Mouse (Mus musculus): Measurements from ENCODE around the gene Vmp1. TPM values are rescaled to one million over a fixed set of nuclear protein-coding genes. Genes with fewer than 3 reads are reported as not detected.

Gene Vmp1
- polyA plus RNA-seq, 1 experiment from 2014 or later, result 89.4 TPM

DNA sequence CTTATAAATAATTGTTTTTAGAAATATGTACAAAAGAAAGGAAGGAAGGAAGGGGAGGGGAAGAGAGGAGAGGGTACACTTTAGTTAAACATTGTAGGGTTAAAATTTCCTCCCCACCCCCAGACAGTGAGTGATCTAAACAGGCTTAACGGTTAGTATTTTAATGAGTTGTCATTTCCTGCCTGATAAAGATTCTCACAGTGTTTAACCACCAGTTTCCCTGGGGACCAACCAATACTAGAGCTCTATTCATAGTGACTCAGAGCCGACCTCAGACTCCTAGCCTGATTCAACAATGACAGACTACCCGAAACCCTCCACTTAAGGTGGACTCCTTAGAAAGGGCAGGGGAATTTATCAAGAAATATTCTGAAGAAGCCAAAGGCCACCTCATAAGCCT is 90.6 kb downstream of the Vmp1 start:
- no peak overlapping the region for H3K27ac ChIP-seq (ENCODE audit: low read depth, low read length)

DNA sequence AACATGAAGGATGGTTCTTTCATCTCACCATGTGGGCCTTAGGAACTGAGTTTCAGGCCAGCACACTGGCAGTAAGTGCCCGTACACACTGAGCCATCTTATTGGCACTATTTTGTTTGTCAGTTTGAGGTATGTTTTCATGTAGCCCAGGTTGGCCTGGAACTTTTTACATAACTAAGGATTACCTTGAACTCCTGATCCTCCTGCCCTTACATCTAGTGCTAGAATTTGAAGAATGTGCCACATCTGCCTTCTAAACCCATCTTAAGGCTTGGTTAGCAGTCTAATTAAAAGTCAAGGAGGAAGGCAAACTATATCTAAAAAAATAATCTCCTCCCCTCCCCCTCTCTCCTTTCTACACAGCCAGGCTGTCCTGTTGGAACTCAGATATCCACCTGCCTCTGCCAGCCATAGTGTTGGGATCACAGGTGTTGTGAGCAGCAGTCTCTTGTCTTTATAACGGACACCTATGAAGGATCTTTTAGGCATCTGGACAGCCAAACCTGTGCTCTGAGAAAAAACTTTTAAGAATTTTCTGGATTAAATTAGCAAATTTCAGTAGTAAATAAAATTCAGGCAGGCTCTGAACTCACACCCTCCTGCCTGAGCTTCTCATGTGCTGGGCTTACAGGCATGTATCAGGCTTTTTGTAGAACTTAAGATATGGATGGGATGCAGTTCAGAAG is 91.6 kb downstream of the Vmp1 start:
- no peak for DNase-seq (ENCODE audit: low spot score)
- Histone ChIP-seq H3K9me3 (ENCODE audit: control insufficient read depth, low read length) (no peaks in the 10 kb centered on the region), H3K4me2 (ENCODE audit: low read depth, low read length, severe bottlenecking) (no peak overlapping the region), H3K27me3 (ENCODE audit: control insufficient read depth, insufficient read depth, low read length) (no peaks in the 10 kb centered on the region), H3K4me3 (ENCODE audit: low read depth, low read length) (no peak overlapping the region), H3K27ac (ENCODE audit: low read depth, low read length) (no peak overlapping the region), H3K9ac (ENCODE audit: low read length) (no peak overlapping the region), H3K4me1 (replicated peaks; ENCODE audit: control insufficient read depth, insufficient read depth, low read length) (no peaks in the 10 kb centered on the region), H3K36me3 (ENCODE audit: control insufficient read depth, insufficient read depth, low read length) (no peaks in the 10 kb centered on the region)
- 93% methylated on average over 2 of the region's 2 CpGs for WGBS
- ATAC-seq (replicated peaks; ENCODE audit: low FRiP score), result no peak

More for the DNA sequence above, 90.6 kb downstream of the Vmp1 start:
- H3K4me2 ChIP-seq (ENCODE audit: low read depth, low read length, severe bottlenecking), result no peak overlapping the region
- H3K4me3 ChIP-seq (ENCODE audit: low read depth, low read length), result no peak overlapping the region
- H3K4me1 ChIP-seq (replicated peaks; ENCODE audit: control insufficient read depth, insufficient read depth, low read length), result no peaks in the 10 kb centered on the region
- no peaks in the 10 kb centered on the region for H3K36me3 ChIP-seq (ENCODE audit: control insufficient read depth, insufficient read depth, low read length)
- WGBS, result 51% methylated on average over 3 of the region's 3 CpGs
- H3K9me3 ChIP-seq (ENCODE audit: control insufficient read depth, low read length), result no peaks in the 10 kb centered on the region
- H3K9ac ChIP-seq (ENCODE audit: low read length), result no peak overlapping the region
- H3K27me3 ChIP-seq (ENCODE audit: control insufficient read depth, insufficient read depth, low read length), result no peaks in the 10 kb centered on the region
- no peak for DNase-seq (ENCODE audit: low spot score)
- ATAC-seq (replicated peaks; ENCODE audit: low FRiP score), result no peak

GRCm38 (mm10) chr11:86591301-86591845 is 92.3 kb downstream of the Vmp1 start:
- H3K9me3 ChIP-seq (ENCODE audit: control insufficient read depth, low read length), result no peaks in the 10 kb centered on the region
- H3K27me3 ChIP-seq (ENCODE audit: control insufficient read depth, insufficient read depth, low read length), result no peaks in the 10 kb centered on the region
- no peak overlapping the region for H3K9ac ChIP-seq (ENCODE audit: low read length)
- H3K27ac ChIP-seq (ENCODE audit: low read depth, low read length), result no peak overlapping the region
- ATAC-seq (replicated peaks; ENCODE audit: low FRiP score), result no peak
- no peak overlapping the region for H3K4me2 ChIP-seq (ENCODE audit: low read depth, low read length, severe bottlenecking)
- DNase-seq (ENCODE audit: low spot score), result no peak
- no peaks in the 10 kb centered on the region for H3K36me3 ChIP-seq (ENCODE audit: control insufficient read depth, insufficient read depth, low read length)
- H3K4me1 ChIP-seq (replicated peaks; ENCODE audit: control insufficient read depth, insufficient read depth, low read length), result no peaks in the 10 kb centered on the region
- no peak overlapping the region for H3K4me3 ChIP-seq (ENCODE audit: low read depth, low read length)
- 82% methylated on average over 4 of the region's 4 CpGs for WGBS

DNA sequence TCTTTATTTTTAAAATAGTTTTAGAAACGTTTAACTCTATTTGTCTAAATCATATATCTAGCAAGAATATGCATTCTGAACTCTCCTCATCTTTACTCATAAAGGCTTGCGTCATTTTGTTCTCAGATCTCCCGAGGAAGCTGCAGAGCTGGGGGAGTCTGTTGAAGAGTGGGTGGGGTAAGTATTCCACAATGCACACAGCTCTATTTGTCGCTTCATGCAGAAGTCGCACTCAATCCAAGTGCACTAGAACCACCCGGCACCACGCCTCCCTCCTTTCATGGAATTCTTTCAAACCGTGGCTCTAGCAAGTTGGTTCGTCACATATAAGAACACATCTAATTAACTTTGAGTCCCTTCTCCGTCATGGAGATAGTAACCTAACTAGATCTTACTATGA is 93.1 kb downstream of the Vmp1 start:
- Histone ChIP-seq H3K4me1 (replicated peaks; ENCODE audit: control insufficient read depth, insufficient read depth, low read length) (no peaks in the 10 kb centered on the region), H3K9me3 (ENCODE audit: control insufficient read depth, low read length) (no peaks in the 10 kb centered on the region), H3K36me3 (ENCODE audit: control insufficient read depth, insufficient read depth, low read length) (no peaks in the 10 kb centered on the region), H3K9ac (ENCODE audit: low read length) (no peak overlapping the region), H3K4me2 (ENCODE audit: low read depth, low read length, severe bottlenecking) (no peak overlapping the region), H3K27ac (ENCODE audit: low read depth, low read length) (no peak overlapping the region), H3K4me3 (ENCODE audit: low read depth, low read length) (no peak overlapping the region), H3K27me3 (ENCODE audit: control insufficient read depth, insufficient read depth, low read length) (no peaks in the 10 kb centered on the region)
- 91% methylated on average over 10 of the region's 10 CpGs for WGBS
- no peak for ATAC-seq (replicated peaks; ENCODE audit: low FRiP score)
- DNase-seq (ENCODE audit: low spot score), result no peak

- ATAC-seq (replicated peaks; ENCODE audit: low FRiP score) (no peak), DNase-seq (ENCODE audit: low spot score) (no peak)
- no peaks in the 10 kb centered on the region for H3K27me3 ChIP-seq (ENCODE audit: control insufficient read depth, insufficient read depth, low read length)
- no peak overlapping the region for H3K9ac ChIP-seq (ENCODE audit: low read length)
- WGBS, result 91% methylated on average over 4 of the region's 4 CpGs
- no peak overlapping the region for H3K27ac ChIP-seq (ENCODE audit: low read depth, low read length)
- H3K4me2 ChIP-seq (ENCODE audit: low read depth, low read length, severe bottlenecking), result no peak overlapping the region
- no peak overlapping the region for H3K4me3 ChIP-seq (ENCODE audit: low read depth, low read length)
- no peaks in the 10 kb centered on the region for H3K9me3 ChIP-seq (ENCODE audit: control insufficient read depth, low read length)
- no peaks in the 10 kb centered on the region for H3K4me1 ChIP-seq (replicated peaks; ENCODE audit: control insufficient read depth, insufficient read depth, low read length)
- H3K36me3 ChIP-seq (ENCODE audit: control insufficient read depth, insufficient read depth, low read length), result no peaks in the 10 kb centered on the region
Observed at GRCm38 (mm10) chr11:86590066-86590465, 93.6 kb downstream of the Vmp1 start.

GRCm38 (mm10) chr11:86588583-86589298 is 94.9 kb downstream of the Vmp1 start:
- no peaks in the 10 kb centered on the region for H3K27me3 ChIP-seq (ENCODE audit: control insufficient read depth, insufficient read depth, low read length)
- 95% methylated on average over 4 of the region's 4 CpGs for WGBS
- no peaks in the 10 kb centered on the region for H3K4me1 ChIP-seq (replicated peaks; ENCODE audit: control insufficient read depth, insufficient read depth, low read length)
- H3K36me3 ChIP-seq (ENCODE audit: control insufficient read depth, insufficient read depth, low read length), result no peaks in the 10 kb centered on the region
- DNase-seq (ENCODE audit: low spot score) (no peak), ATAC-seq (replicated peaks; ENCODE audit: low FRiP score) (no peak)
- H3K9me3 ChIP-seq (ENCODE audit: control insufficient read depth, low read length), result no peaks in the 10 kb centered on the region
- H3K4me2 ChIP-seq (ENCODE audit: low read depth, low read length, severe bottlenecking), result no peak overlapping the region
- H3K27ac ChIP-seq (ENCODE audit: low read depth, low read length), result no peak overlapping the region
- H3K4me3 ChIP-seq (ENCODE audit: low read depth, low read length), result no peak overlapping the region
- no peak overlapping the region for H3K9ac ChIP-seq (ENCODE audit: low read length)

GRCm38 (mm10) chr11:86587830-86588229 is 95.8 kb downstream of the Vmp1 start:
- Histone ChIP-seq H3K4me2 (ENCODE audit: low read depth, low read length, severe bottlenecking) (no peak overlapping the region), H3K4me1 (replicated peaks; ENCODE audit: control insufficient read depth, insufficient read depth, low read length) (no peaks in the 10 kb centered on the region), H3K9me3 (ENCODE audit: control insufficient read depth, low read length) (no peaks in the 10 kb centered on the region), H3K27ac (ENCODE audit: low read depth, low read length) (no peak overlapping the region), H3K27me3 (ENCODE audit: control insufficient read depth, insufficient read depth, low read length) (no peaks in the 10 kb centered on the region), H3K4me3 (ENCODE audit: low read depth, low read length) (no peak overlapping the region), H3K36me3 (ENCODE audit: control insufficient read depth, insufficient read depth, low read length) (no peaks in the 10 kb centered on the region), H3K9ac (ENCODE audit: low read length) (no peak overlapping the region)
- DNase-seq (ENCODE audit: low spot score) (no peak), ATAC-seq (replicated peaks; ENCODE audit: low FRiP score) (no peak)
- WGBS, result 42% methylated on average over 7 of the region's 7 CpGs

GRCm38 (mm10) chr11:86586868-86587792 is 96.5 kb downstream of the Vmp1 start:
- no peak overlapping the region for H3K9ac ChIP-seq (ENCODE audit: low read length)
- no peak for DNase-seq (ENCODE audit: low spot score)
- H3K36me3 ChIP-seq (ENCODE audit: control insufficient read depth, insufficient read depth, low read length), result no peaks in the 10 kb centered on the region
- H3K4me2 ChIP-seq (ENCODE audit: low read depth, low read length, severe bottlenecking), result peak overlapping the region; percentile 18; the same call in 1 of the 2 replicates
- H3K4me1 ChIP-seq (replicated peaks; ENCODE audit: control insufficient read depth, insufficient read depth, low read length), result no peaks in the 10 kb centered on the region
- WGBS, result 16% methylated on average over 15 of the region's 15 CpGs
- no peak for ATAC-seq (replicated peaks; ENCODE audit: low FRiP score)
- H3K27me3 ChIP-seq (ENCODE audit: control insufficient read depth, insufficient read depth, low read length), result no peaks in the 10 kb centered on the region
- H3K4me3 ChIP-seq (ENCODE audit: low read depth, low read length), result no peak overlapping the region
- H3K9me3 ChIP-seq (ENCODE audit: control insufficient read depth, low read length), result no peaks in the 10 kb centered on the region
- no peak overlapping the region for H3K27ac ChIP-seq (ENCODE audit: low read depth, low read length)

Data from forebrain, embryonic 11.5 days (tissue).